Mouse (Mus musculus) midbrain, embryonic 15.5 days (tissue): ENCODE measurements around the gene Gramd1a. TPM values are rescaled to one million over a fixed set of nuclear protein-coding genes. Genes with fewer than 3 reads are reported as not detected.

Source experiments
- ATAC-seq: fragments of 200-750 bp; cut with Nextera tagmentation; replicated peaks from 2 replicates; pipeline ENCODE4 v1.8.0; 2017; ENCODE audit warnings: moderate TSS enrichment
- H3K27ac ChIP-seq: fragments of 300-500 bp; sonication (generic); 2 replicates; pipeline ENCODE4 v1.5.1; 2015; ENCODE audit warnings: mild to moderate bottlenecking, inconsistent platforms
- H3K27me3 ChIP-seq: fragments of 300-500 bp; sonication (generic); replicated peaks from 2 replicates; pipeline ENCODE4 v1.6.1; 2015; ENCODE audit warnings: inconsistent platforms
- H3K36me3 ChIP-seq: fragments of 300-500 bp; sonication (generic); replicated peaks from 2 replicates; pipeline ENCODE4 v1.6.1; 2015; ENCODE audit warnings: inconsistent platforms
- H3K4me1 ChIP-seq: fragments of 300-500 bp; sonication (generic); 2 replicates; pipeline ENCODE4 v1.6.1; 2015; ENCODE audit warnings: inconsistent platforms
- H3K4me2 ChIP-seq: fragments of 300-500 bp; sonication (generic); 2 replicates; pipeline ENCODE4 v1.6.1; 2015; ENCODE audit warnings: inconsistent platforms, mild to moderate bottlenecking, moderate library complexity
- H3K4me3 ChIP-seq: fragments of 300-500 bp; sonication (generic); 2 replicates; pipeline ENCODE4 v1.5.1; 2015; ENCODE audit warnings: mild to moderate bottlenecking, inconsistent platforms
- H3K9ac ChIP-seq: fragments of 300-500 bp; sonication (generic); 2 replicates; pipeline ENCODE4 v1.6.1; 2015; ENCODE audit warnings: mild to moderate bottlenecking, inconsistent platforms
- H3K9me3 ChIP-seq: fragments of 300-500 bp; sonication (generic); 2 replicates; pipeline ENCODE4 v1.6.1; 2016; ENCODE audit warnings: inconsistent platforms
- WGBS: fragments of 180-500 bp; shearing (Covaris S2); methylation state at CpG from one replicate; pipeline ENCODE4 v1.1.7; 2015; ENCODE audit warnings: mixed read lengths; 5-methylcytosine and 5-hydroxymethylcytosine counted together
- polyA plus RNA-seq: library from polyadenylated mRNA; unstranded; fragments of >200 nt; fragmentation: Nextera tagmentation; extraction: Ambion mirVana; gene quantifications from 2 replicates; pipeline ENCODE4 v1.2.1, GENCODE M21; 2015

The Gramd1a gene
- polyA plus RNA-seq, 1 experiment from 2014 or later, result 274 TPM

GRCm38 (mm10) chr7:31126851-31127724, 28.6 kb downstream of the Gramd1a start, which contains the start of gene Scn1b:
TSS of gene Scn1b (minus strand) at chr7:31127003.
- Histone ChIP-seq H3K4me2 (peak within 1 kb of the TSS; percentile 95), H3K9me3 (no peaks in the 10 kb centered on the region), H3K36me3 (peaks cover 20% of the 10 kb centered on the region), H3K27ac (peak within 1 kb of the TSS; percentile 63), H3K27me3 (peaks cover 19% of the 10 kb centered on the region), H3K4me3 (peak within 1 kb of the TSS; percentile 63), H3K9ac (peak within 1 kb of the TSS; percentile 68), H3K4me1 (peaks cover 19% of the 10 kb centered on the region)
- peak; percentile 50 for ATAC-seq
- WGBS, result 2% methylated on average over 53 of the region's 60 CpGs

- Histone ChIP-seq H3K36me3 (peaks cover 12% of the 10 kb centered on the region), H3K4me3 (peak overlapping the region; percentile 63), H3K9me3 (no peaks in the 10 kb centered on the region), H3K27ac (peak overlapping the region; percentile 63; the same call in 1 of the 2 replicates), H3K4me2 (peak overlapping the region; percentile 95), H3K9ac (peak overlapping the region; percentile 68), H3K27me3 (peaks cover 19% of the 10 kb centered on the region), H3K4me1 (peaks cover 19% of the 10 kb centered on the region)
- WGBS, result under 1% methylated on average over 46 of the region's 53 CpGs
- no peak for ATAC-seq
Measured at GRCm38 (mm10) chr7:31126211-31126751, 29.4 kb downstream of the Gramd1a start.

GRCm38 (mm10) chr7:31125116-31125515, 30.6 kb downstream of the Gramd1a start:
- Histone ChIP-seq H3K36me3 (peaks cover 5% of the 10 kb centered on the region), H3K27ac (no peak overlapping the region), H3K9me3 (no peaks in the 10 kb centered on the region), H3K4me1 (peaks cover 19% of the 10 kb centered on the region), H3K27me3 (peaks cover 19% of the 10 kb centered on the region), H3K9ac (no peak overlapping the region), H3K4me3 (no peak overlapping the region), H3K4me2 (no peak overlapping the region)
- ATAC-seq, result no peak
- 86% methylated on average over 13 of the region's 13 CpGs for WGBS

GRCm38 (mm10) chr7:31124381-31124780, 31.3 kb downstream of the Gramd1a start:
- Histone ChIP-seq H3K27ac (no peak overlapping the region), H3K9me3 (no peaks in the 10 kb centered on the region), H3K9ac (no peak overlapping the region), H3K4me3 (no peak overlapping the region), H3K27me3 (peaks cover 19% of the 10 kb centered on the region), H3K36me3 (no peaks in the 10 kb centered on the region; the same call in 1 of the 2 replicates), H3K4me1 (peaks cover 19% of the 10 kb centered on the region), H3K4me2 (no peak overlapping the region)
- no peak for ATAC-seq
- WGBS, result 88% methylated on average over 5 of the region's 5 CpGs

GRCm38 (mm10) chr7:31123697-31124096, 32.0 kb downstream of the Gramd1a start:
- ATAC-seq, result no peak
- Histone ChIP-seq H3K4me3 (no peak overlapping the region), H3K4me1 (peaks cover 19% of the 10 kb centered on the region), H3K9ac (no peak overlapping the region), H3K4me2 (no peak overlapping the region), H3K27ac (no peak overlapping the region), H3K36me3 (no peaks in the 10 kb centered on the region; the same call in 1 of the 2 replicates), H3K27me3 (peaks cover 19% of the 10 kb centered on the region), H3K9me3 (no peaks in the 10 kb centered on the region)
- WGBS, result 85% methylated on average over 3 of the region's 3 CpGs

GRCm38 (mm10) chr7:31122641-31123631, 32.8 kb downstream of the Gramd1a start:
- peaks cover 19% of the 10 kb centered on the region for H3K4me1 ChIP-seq
- H3K9me3 ChIP-seq, result no peaks in the 10 kb centered on the region
- H3K9ac ChIP-seq, result no peak overlapping the region
- WGBS, result 90% methylated on average over 16 of the region's 16 CpGs
- H3K4me2 ChIP-seq, result no peak overlapping the region
- peaks cover 19% of the 10 kb centered on the region for H3K27me3 ChIP-seq
- no peak overlapping the region for H3K27ac ChIP-seq
- H3K4me3 ChIP-seq, result no peak overlapping the region
- no peak for ATAC-seq
- no peaks in the 10 kb centered on the region for H3K36me3 ChIP-seq

- WGBS, result 83% methylated on average over 5 of the region's 5 CpGs
- no peak overlapping the region for H3K4me2 ChIP-seq
- no peaks in the 10 kb centered on the region for H3K4me1 ChIP-seq
- H3K36me3 ChIP-seq, result no peaks in the 10 kb centered on the region
- ATAC-seq, result no peak
- H3K4me3 ChIP-seq, result no peak overlapping the region
- no peak overlapping the region for H3K9ac ChIP-seq
- no peaks in the 10 kb centered on the region for H3K9me3 ChIP-seq
- no peak overlapping the region for H3K27ac ChIP-seq
- peaks cover 5% of the 10 kb centered on the region; the same call in 1 of the 2 replicates for H3K27me3 ChIP-seq
Measured at GRCm38 (mm10) chr7:31119556-31119955, 36.1 kb downstream of the Gramd1a start.

- H3K4me2 ChIP-seq, result no peak overlapping the region
- WGBS, result 80% methylated on average over 7 of the region's 7 CpGs
Measured at GRCm38 (mm10) chr7:31118486-31118885, 37.2 kb downstream of the Gramd1a start.

GRCm38 (mm10) chr7:31117465-31117864, 38.2 kb downstream of the Gramd1a start:
- no peaks in the 10 kb centered on the region for H3K36me3 ChIP-seq
- H3K27me3 ChIP-seq, result peaks cover 3% of the 10 kb centered on the region; the same call in 1 of the 2 replicates
- H3K4me2 ChIP-seq, result no peak overlapping the region
- H3K4me1 ChIP-seq, result no peaks in the 10 kb centered on the region
- 86% methylated on average over 11 of the region's 11 CpGs for WGBS
- no peaks in the 10 kb centered on the region for H3K9me3 ChIP-seq
- no peak overlapping the region for H3K27ac ChIP-seq
- no peak overlapping the region for H3K4me3 ChIP-seq
- H3K9ac ChIP-seq, result no peak overlapping the region
- ATAC-seq, result no peak

More at GRCm38 (mm10) chr7:31118486-31118885, 37.2 kb downstream of the Gramd1a start:
- ATAC-seq, result no peak
- Histone ChIP-seq H3K4me3 (no peak overlapping the region), H3K36me3 (no peaks in the 10 kb centered on the region), H3K9me3 (no peaks in the 10 kb centered on the region), H3K4me1 (no peaks in the 10 kb centered on the region), H3K27ac (no peak overlapping the region), H3K9ac (no peak overlapping the region), H3K27me3 (peaks cover 3% of the 10 kb centered on the region; the same call in 1 of the 2 replicates)

GRCm38 (mm10) chr7:31116721-31117145, 39.0 kb downstream of the Gramd1a start:
- no peaks in the 10 kb centered on the region for H3K36me3 ChIP-seq
- no peak overlapping the region for H3K4me3 ChIP-seq
- no peak for ATAC-seq
- no peaks in the 10 kb centered on the region for H3K9me3 ChIP-seq
- no peak overlapping the region for H3K4me2 ChIP-seq
- H3K27ac ChIP-seq, result no peak overlapping the region
- no peak overlapping the region for H3K9ac ChIP-seq
- WGBS, result 39% methylated on average over 14 of the region's 16 CpGs
- H3K4me1 ChIP-seq, result no peaks in the 10 kb centered on the region
- peaks cover 3% of the 10 kb centered on the region; the same call in 1 of the 2 replicates for H3K27me3 ChIP-seq

- Histone ChIP-seq H3K27ac (no peak overlapping the region), H3K36me3 (no peaks in the 10 kb centered on the region)
- no peak for ATAC-seq
Measured at GRCm38 (mm10) chr7:31115587-31116043, 40.1 kb downstream of the Gramd1a start.

More at GRCm38 (mm10) chr7:31115587-31116043, 40.1 kb downstream of the Gramd1a start:
- no peaks in the 10 kb centered on the region for H3K9me3 ChIP-seq
- no peak overlapping the region for H3K4me2 ChIP-seq
- no peak overlapping the region for H3K4me3 ChIP-seq
- no peaks in the 10 kb centered on the region for H3K4me1 ChIP-seq
- H3K27me3 ChIP-seq, result peaks cover 3% of the 10 kb centered on the region; the same call in 1 of the 2 replicates
- 42% methylated on average over 17 of the region's 17 CpGs for WGBS
- no peak overlapping the region for H3K9ac ChIP-seq
